Mouse (Mus musculus) embryo, embryonic 11 days (tissue): ENCODE results near the gene Snx29.

Experiments used
- DNase-seq: peaks from one replicate; pipeline ENCODE4 v3.0.0-alpha.2; 2015

Gene Snx29

DNA sequence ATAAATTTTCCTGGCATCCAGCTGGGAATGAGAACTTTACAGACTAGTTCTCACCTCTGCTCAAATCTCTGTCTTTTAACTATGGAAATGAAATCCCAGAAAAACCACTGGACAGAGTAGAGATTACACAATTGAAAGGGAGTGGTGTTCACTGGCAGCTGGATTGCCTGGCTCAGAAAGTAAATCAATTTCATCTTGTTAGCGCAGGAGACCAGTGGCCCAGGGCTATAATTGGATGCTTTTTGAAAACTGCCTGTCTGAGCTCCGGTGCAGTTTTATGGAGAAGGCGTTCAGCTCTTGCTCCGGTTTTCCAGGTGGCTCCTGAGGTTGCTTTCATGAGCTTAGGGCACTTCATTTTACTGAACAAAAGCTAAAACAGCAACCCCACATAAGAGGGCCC lies 371.7 kb downstream of the Snx29 start:
- no peak for DNase-seq

- DNase-seq = no peak
These were observed 374.1 kb downstream of the Snx29 start for GRCm38 (mm10) chr16:11696767-11697166.

- peak; percentile 56 for DNase-seq
These were observed 375.1 kb downstream of the Snx29 start for GRCm38 (mm10) chr16:11697710-11698357.

DNA sequence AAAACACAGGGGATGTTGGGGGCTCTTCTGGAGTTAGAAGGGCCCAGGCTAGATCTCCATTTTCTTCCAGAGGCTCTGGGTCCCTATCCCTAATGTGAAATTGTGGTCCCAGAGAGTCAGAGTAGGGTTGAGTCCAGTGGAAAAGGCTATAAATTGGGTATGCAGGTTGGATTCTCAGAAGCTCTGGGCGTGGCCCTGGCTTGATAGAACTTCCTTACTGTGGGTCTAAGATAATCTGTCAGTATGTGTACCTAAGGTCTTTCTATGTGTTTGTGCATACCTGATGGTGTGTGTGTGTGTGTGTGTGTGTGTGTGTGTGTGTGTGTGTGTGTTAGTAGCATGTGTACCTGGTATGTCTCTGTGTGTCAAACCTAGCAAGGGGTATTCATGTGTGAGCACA lies 378.9 kb downstream of the Snx29 start:
- DNase-seq = no peak

DNA sequence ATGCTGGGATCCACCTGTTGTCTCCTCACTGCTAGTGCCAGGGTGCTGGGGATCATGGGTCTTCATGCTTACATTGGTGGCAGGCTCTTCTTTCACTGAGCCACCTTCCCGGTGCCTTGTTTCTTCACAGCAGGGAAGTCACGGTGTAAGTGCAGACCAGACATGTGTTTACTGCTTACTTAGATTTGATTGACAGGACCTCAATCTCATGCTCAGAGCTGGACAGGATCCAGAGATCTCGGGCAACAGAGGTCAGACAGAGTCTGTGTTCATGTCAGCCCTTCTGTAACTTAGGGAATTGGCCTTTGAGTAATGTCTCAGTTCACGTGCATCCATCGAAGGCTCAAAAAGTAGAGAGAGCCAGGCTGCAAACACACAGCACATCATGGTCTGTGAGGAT lies 381.4 kb downstream of the Snx29 start:
- DNase-seq = no peak

DNA sequence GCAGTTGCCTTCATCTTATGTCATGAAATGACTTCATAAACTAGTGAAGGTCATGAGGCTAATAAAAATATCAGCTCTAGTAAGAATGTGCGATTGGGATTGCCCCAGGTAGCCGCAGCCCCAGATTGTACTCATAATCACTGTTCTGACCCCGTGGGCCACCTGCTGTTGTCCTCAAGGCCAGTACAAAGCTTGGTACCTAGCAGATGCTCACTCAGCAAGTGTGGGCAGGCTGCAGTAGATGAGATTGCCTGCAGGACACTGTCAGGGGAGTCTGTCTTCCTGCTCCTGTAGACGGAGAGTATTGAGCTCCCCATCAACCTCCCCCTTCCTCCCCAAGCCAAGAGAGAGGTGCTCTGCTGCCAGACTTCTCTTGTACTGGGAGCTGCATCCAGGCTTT lies 382.7 kb downstream of the Snx29 start:
- DNase-seq = no peak

GRCm38 (mm10) chr16:11708097-11708496 lies 385.4 kb downstream of the Snx29 start:
- no peak for DNase-seq

DNA sequence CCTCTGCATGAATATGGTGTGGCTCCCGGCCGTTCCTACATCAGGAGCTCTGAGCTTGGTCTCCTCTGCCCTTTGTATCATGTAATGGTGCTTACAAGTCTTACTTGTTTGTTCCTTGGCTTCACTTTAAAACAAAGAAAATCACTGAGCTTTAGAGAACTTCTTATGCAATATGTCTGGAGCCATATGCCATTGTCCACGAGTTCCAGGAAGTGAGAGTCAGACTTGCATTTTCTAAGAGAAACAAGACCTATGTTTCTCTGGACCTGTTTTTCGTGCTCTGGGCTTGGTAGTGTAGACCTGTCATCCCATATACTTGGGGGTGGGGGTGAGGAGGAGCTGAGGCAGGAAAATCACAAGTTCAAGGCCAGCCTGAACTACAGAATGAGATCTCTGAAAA lies 386.7 kb downstream of the Snx29 start:
- no peak for DNase-seq

GRCm38 (mm10) chr16:11709999-11710667 lies 387.4 kb downstream of the Snx29 start:
- DNase-seq = no peak

DNA sequence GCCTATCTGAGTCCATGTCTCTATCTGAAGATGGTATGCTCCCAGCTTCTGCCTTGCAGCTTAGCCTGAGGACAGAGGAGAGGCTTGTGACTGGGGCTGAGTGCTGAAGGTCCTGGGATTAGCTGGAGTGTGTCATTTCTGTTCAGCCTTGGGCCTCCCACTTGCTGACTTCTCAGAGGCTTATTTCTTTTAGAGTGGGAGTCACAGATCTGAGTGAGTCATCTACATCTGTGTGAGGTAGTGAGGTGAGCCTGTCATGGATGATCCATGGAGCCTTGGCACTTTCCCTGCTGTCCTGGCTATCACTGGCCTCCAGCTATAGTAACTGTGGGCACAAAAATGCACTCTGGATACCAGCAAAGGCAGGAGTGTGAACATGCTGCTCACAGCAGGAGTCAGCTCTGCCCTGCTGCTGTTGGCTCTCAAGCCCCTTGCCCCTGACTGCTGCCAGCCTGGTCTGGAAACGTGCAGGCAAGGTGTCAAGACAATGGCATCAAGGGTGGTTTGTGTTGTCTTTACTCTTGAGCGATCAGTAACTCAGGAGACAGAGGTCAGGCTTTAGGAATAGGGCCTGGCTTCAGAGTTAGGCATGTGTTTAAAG lies 390.7 kb downstream of the Snx29 start:
- DNase-seq = no peak

DNA sequence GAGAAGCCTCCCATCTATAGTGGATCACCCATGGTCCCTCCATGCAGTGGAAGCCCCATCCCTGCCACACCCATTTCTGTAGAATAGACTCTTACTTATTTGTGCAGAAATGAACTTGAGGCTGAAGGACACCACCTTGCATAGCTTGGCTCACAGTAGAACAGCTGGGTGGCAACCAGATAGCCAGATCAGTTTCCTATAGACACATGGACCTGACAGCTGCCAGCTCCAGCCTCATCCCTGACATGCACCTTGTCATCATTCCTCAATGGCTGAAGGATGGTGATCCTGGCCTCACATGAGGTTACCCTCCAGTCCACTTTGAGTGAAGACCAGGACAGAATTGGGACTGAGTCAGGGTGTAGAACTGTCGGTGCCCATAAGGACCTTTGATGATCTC lies 394.2 kb downstream of the Snx29 start:
- no peak for DNase-seq

GRCm38 (mm10) chr16:11725901-11726300 lies 403.2 kb downstream of the Snx29 start:
- no peak for DNase-seq

- no peak for DNase-seq
These were observed 404.6 kb downstream of the Snx29 start for GRCm38 (mm10) chr16:11727331-11727730.

- no peak for DNase-seq
These were observed 405.4 kb downstream of the Snx29 start for GRCm38 (mm10) chr16:11728131-11728530.

GRCm38 (mm10) chr16:11728627-11729026 lies 405.9 kb downstream of the Snx29 start:
- DNase-seq = no peak

GRCm38 (mm10) chr16:11729111-11729510 lies 406.4 kb downstream of the Snx29 start:
- DNase-seq = no peak

GRCm38 (mm10) chr16:11729815-11730214 lies 407.1 kb downstream of the Snx29 start:
- DNase-seq = no peak

GRCm38 (mm10) chr16:11731014-11731535 lies 408.4 kb downstream of the Snx29 start:
- DNase-seq = no peak

- DNase-seq = peak; percentile 65
These were observed 415.6 kb downstream of the Snx29 start for GRCm38 (mm10) chr16:11738341-11738740.

GRCm38 (mm10) chr16:11741951-11742350 lies 419.2 kb downstream of the Snx29 start:
- no peak for DNase-seq

DNA sequence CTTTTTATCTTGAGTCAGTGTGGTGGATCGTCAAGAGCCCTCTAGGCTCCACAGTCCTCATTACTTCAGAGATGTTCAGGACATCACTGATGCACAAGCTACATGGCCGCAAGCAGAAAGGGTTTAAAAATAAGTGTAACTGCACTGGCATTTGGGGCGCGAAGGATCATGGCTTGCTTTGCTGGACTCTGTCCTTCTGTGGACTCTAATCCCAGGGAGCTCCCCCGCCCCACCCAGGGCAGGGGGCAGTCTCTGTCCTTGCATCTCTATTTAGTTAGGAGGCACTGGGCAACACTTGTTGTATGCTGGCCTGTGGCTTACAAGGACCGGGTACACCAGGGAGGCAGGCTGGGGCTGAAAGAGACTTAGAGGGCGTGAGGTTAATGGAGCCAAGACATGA lies 419.6 kb downstream of the Snx29 start:
- DNase-seq = no peak

DNA sequence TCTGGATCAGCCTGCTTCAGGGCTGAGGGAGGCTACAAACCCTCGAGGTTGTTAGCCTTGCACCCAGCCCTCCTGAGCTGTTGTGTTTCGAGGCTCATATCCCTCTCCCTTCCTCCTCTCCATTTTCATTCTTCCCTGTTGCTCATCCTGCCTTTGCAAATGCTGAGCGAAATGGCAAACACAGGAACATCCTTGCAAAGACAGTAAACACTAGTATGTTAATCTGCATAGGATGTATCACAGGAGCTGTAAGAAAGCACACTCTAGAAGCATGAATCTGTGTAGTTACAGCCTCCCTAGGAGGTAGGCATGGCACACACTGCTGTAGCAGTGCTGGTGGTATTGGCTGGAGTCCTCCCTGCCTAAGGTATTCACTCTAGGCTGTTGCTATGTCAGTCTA lies 420.3 kb downstream of the Snx29 start:
- DNase-seq = no peak

GRCm38 (mm10) chr16:11743724-11744123 lies 421.0 kb downstream of the Snx29 start:
- DNase-seq = no peak

GRCm38 (mm10) chr16:11746036-11746435 lies 423.3 kb downstream of the Snx29 start:
- DNase-seq = no peak
